Mouse (Mus musculus): ENCODE measurements around the gene Eftud2. TPM values are rescaled to one million over a fixed set of nuclear protein-coding genes. Genes with fewer than 3 reads are reported as not detected.

The Eftud2 gene
- polyA plus RNA-seq, 1 experiment from 2014 or later: 222 TPM

GRCm38 (mm10) chr11:102884616-102885219 is 3.9 kb upstream of the Eftud2 start, which contains the start of gene Fam187a:
Gene Fam187a, plus strand, starts transcription at chr11:102885169.
- Histone ChIP-seq H3K27ac (ENCODE audit: low read length) (no peak within 1 kb of the TSS), H3K4me2 (replicated peaks; ENCODE audit: low read depth, low read length) (no peak within 1 kb of the TSS), H3K4me3 (ENCODE audit: low read length) (no peak within 1 kb of the TSS), H3K4me1 (ENCODE audit: insufficient read depth, low read length) (peaks cover 11% of the 10 kb centered on the region), H3K9ac (replicated peaks; ENCODE audit: low read length) (no peak within 1 kb of the TSS), H3K27me3 (ENCODE audit: insufficient read depth, low read length) (no peaks in the 10 kb centered on the region), H3K9me3 (ENCODE audit: low read length) (no peaks in the 10 kb centered on the region), H3K36me3 (ENCODE audit: insufficient read depth, low read length) (no peaks in the 10 kb centered on the region)
- no peak for ATAC-seq (ENCODE audit: low FRiP score, low TSS enrichment)
- WGBS: 53% methylated on average over 10 of the region's 10 CpGs

- peaks cover 12% of the 10 kb centered on the region; the same call in 1 of the 2 replicates for H3K36me3 ChIP-seq (ENCODE audit: insufficient read depth, low read length)
- H3K27me3 ChIP-seq (ENCODE audit: insufficient read depth, low read length): no peaks in the 10 kb centered on the region
- peak overlapping the region; percentile 84; the same call in 1 of the 2 replicates for H3K27ac ChIP-seq (ENCODE audit: low read length)
- H3K4me2 ChIP-seq (replicated peaks; ENCODE audit: low read depth, low read length): peak overlapping the region; percentile 80
- peak overlapping the region; percentile 86 for H3K9ac ChIP-seq (replicated peaks; ENCODE audit: low read length)
- H3K4me1 ChIP-seq (ENCODE audit: insufficient read depth, low read length): peaks cover 17% of the 10 kb centered on the region
- WGBS: 19% methylated on average over 13 of the region's 13 CpGs
- no peak for ATAC-seq (ENCODE audit: low FRiP score, low TSS enrichment)
- peak overlapping the region; percentile 86 for H3K4me3 ChIP-seq (ENCODE audit: low read length)
- no peaks in the 10 kb centered on the region for H3K9me3 ChIP-seq (ENCODE audit: low read length)
Measured at GRCm38 (mm10) chr11:102881314-102882198, 771 bp upstream of the Eftud2 start.

- 48% methylated on average over 2 of the region's 2 CpGs for WGBS
- Histone ChIP-seq H3K36me3 (ENCODE audit: insufficient read depth, low read length) (peaks cover 28% of the 10 kb centered on the region), H3K27me3 (ENCODE audit: insufficient read depth, low read length) (no peaks in the 10 kb centered on the region), H3K9me3 (ENCODE audit: low read length) (no peaks in the 10 kb centered on the region), H3K27ac (ENCODE audit: low read length) (no peak overlapping the region), H3K9ac (replicated peaks; ENCODE audit: low read length) (no peak overlapping the region), H3K4me1 (ENCODE audit: insufficient read depth, low read length) (peaks cover 17% of the 10 kb centered on the region), H3K4me3 (ENCODE audit: low read length) (no peak overlapping the region; the same call in 1 of the 2 replicates), H3K4me2 (replicated peaks; ENCODE audit: low read depth, low read length) (peak overlapping the region; percentile 80; the same call in 1 of the 2 replicates)
- no peak for ATAC-seq (ENCODE audit: low FRiP score, low TSS enrichment)
Measured at GRCm38 (mm10) chr11:102879558-102879957, 1.2 kb downstream of the Eftud2 start.

- no peak overlapping the region for H3K27ac ChIP-seq (ENCODE audit: low read length)
- H3K4me3 ChIP-seq (ENCODE audit: low read length): no peak overlapping the region
- peaks cover 8% of the 10 kb centered on the region for H3K4me1 ChIP-seq (ENCODE audit: insufficient read depth, low read length)
- no peaks in the 10 kb centered on the region for H3K9me3 ChIP-seq (ENCODE audit: low read length)
- no peaks in the 10 kb centered on the region for H3K27me3 ChIP-seq (ENCODE audit: insufficient read depth, low read length)
- H3K36me3 ChIP-seq (ENCODE audit: insufficient read depth, low read length): peaks cover 52% of the 10 kb centered on the region
- no peak for ATAC-seq (ENCODE audit: low FRiP score, low TSS enrichment)
- WGBS: 89% methylated on average over 7 of the region's 7 CpGs
- H3K4me2 ChIP-seq (replicated peaks; ENCODE audit: low read depth, low read length): no peak overlapping the region
- H3K9ac ChIP-seq (replicated peaks; ENCODE audit: low read length): no peak overlapping the region
Measured at GRCm38 (mm10) chr11:102874801-102875334, 5.9 kb downstream of the Eftud2 start.

- no peaks in the 10 kb centered on the region for H3K27me3 ChIP-seq (ENCODE audit: insufficient read depth, low read length)
- no peaks in the 10 kb centered on the region for H3K4me1 ChIP-seq (ENCODE audit: insufficient read depth, low read length)
- no peak overlapping the region for H3K4me3 ChIP-seq (ENCODE audit: low read length)
- H3K27ac ChIP-seq (ENCODE audit: low read length): no peak overlapping the region
- H3K36me3 ChIP-seq (ENCODE audit: insufficient read depth, low read length): peaks cover 65% of the 10 kb centered on the region
- 32% methylated on average over 4 of the region's 4 CpGs for WGBS
- H3K9ac ChIP-seq (replicated peaks; ENCODE audit: low read length): no peak overlapping the region
- H3K4me2 ChIP-seq (replicated peaks; ENCODE audit: low read depth, low read length): no peak overlapping the region
- no peaks in the 10 kb centered on the region for H3K9me3 ChIP-seq (ENCODE audit: low read length)
- ATAC-seq (ENCODE audit: low FRiP score, low TSS enrichment): no peak
Measured at GRCm38 (mm10) chr11:102864272-102864671, 16.5 kb downstream of the Eftud2 start.

GRCm38 (mm10) chr11:102859933-102860332 is 20.9 kb downstream of the Eftud2 start:
- H3K9ac ChIP-seq (replicated peaks; ENCODE audit: low read length): no peak overlapping the region
- 90% methylated on average over 8 of the region's 8 CpGs for WGBS
- no peaks in the 10 kb centered on the region for H3K4me1 ChIP-seq (ENCODE audit: insufficient read depth, low read length)
- no peaks in the 10 kb centered on the region for H3K9me3 ChIP-seq (ENCODE audit: low read length)
- no peak overlapping the region for H3K27ac ChIP-seq (ENCODE audit: low read length)
- H3K4me2 ChIP-seq (replicated peaks; ENCODE audit: low read depth, low read length): no peak overlapping the region
- H3K36me3 ChIP-seq (ENCODE audit: insufficient read depth, low read length): peaks cover 65% of the 10 kb centered on the region
- no peak overlapping the region for H3K4me3 ChIP-seq (ENCODE audit: low read length)
- no peaks in the 10 kb centered on the region for H3K27me3 ChIP-seq (ENCODE audit: insufficient read depth, low read length)
- ATAC-seq (ENCODE audit: low FRiP score, low TSS enrichment): no peak

- H3K9ac ChIP-seq (replicated peaks; ENCODE audit: low read length): no peak overlapping the region
- H3K27me3 ChIP-seq (ENCODE audit: insufficient read depth, low read length): no peaks in the 10 kb centered on the region
- 77% methylated on average over 11 of the region's 11 CpGs for WGBS
- H3K4me2 ChIP-seq (replicated peaks; ENCODE audit: low read depth, low read length): no peak overlapping the region
- H3K9me3 ChIP-seq (ENCODE audit: low read length): no peaks in the 10 kb centered on the region
- no peak overlapping the region for H3K4me3 ChIP-seq (ENCODE audit: low read length)
- peaks cover 73% of the 10 kb centered on the region for H3K36me3 ChIP-seq (ENCODE audit: insufficient read depth, low read length)
- H3K4me1 ChIP-seq (ENCODE audit: insufficient read depth, low read length): no peaks in the 10 kb centered on the region
- ATAC-seq (ENCODE audit: low FRiP score, low TSS enrichment): no peak
- no peak overlapping the region for H3K27ac ChIP-seq (ENCODE audit: low read length)
Measured at GRCm38 (mm10) chr11:102858951-102859350, 21.8 kb downstream of the Eftud2 start.

- Histone ChIP-seq H3K4me1 (ENCODE audit: insufficient read depth, low read length) (no peaks in the 10 kb centered on the region), H3K27me3 (ENCODE audit: insufficient read depth, low read length) (no peaks in the 10 kb centered on the region), H3K36me3 (ENCODE audit: insufficient read depth, low read length) (peaks cover 67% of the 10 kb centered on the region), H3K9ac (replicated peaks; ENCODE audit: low read length) (no peak overlapping the region), H3K4me2 (replicated peaks; ENCODE audit: low read depth, low read length) (no peak overlapping the region), H3K9me3 (ENCODE audit: low read length) (no peaks in the 10 kb centered on the region), H3K4me3 (ENCODE audit: low read length) (no peak overlapping the region), H3K27ac (ENCODE audit: low read length) (no peak overlapping the region)
- WGBS: 84% methylated on average over 6 of the region's 6 CpGs
- no peak for ATAC-seq (ENCODE audit: low FRiP score, low TSS enrichment)
Measured at GRCm38 (mm10) chr11:102855941-102856340, 24.8 kb downstream of the Eftud2 start.

- Histone ChIP-seq H3K4me1 (ENCODE audit: insufficient read depth, low read length) (no peaks in the 10 kb centered on the region), H3K4me3 (ENCODE audit: low read length) (no peak overlapping the region), H3K4me2 (replicated peaks; ENCODE audit: low read depth, low read length) (no peak overlapping the region), H3K27me3 (ENCODE audit: insufficient read depth, low read length) (no peaks in the 10 kb centered on the region), H3K9me3 (ENCODE audit: low read length) (no peaks in the 10 kb centered on the region), H3K36me3 (ENCODE audit: insufficient read depth, low read length) (peaks cover 61% of the 10 kb centered on the region), H3K27ac (ENCODE audit: low read length) (no peak overlapping the region), H3K9ac (replicated peaks; ENCODE audit: low read length) (no peak overlapping the region)
- ATAC-seq (ENCODE audit: low FRiP score, low TSS enrichment): no peak
Measured at GRCm38 (mm10) chr11:102853760-102854159, 27.0 kb downstream of the Eftud2 start.

Measured in kidney, embryonic 16.5 days (tissue).